Mouse (Mus musculus) ES-E14 (cell line): ENCODE results near the gene Foxp1. TPM values are rescaled to one million over a fixed set of nuclear protein-coding genes. Genes with fewer than 3 reads are reported as not detected.

Source experiments
- DNase-seq: peaks from one replicate; pipeline ENCODE4 v3.0.0-alpha.2; 2013; ENCODE audit warnings: low read depth, low spot score
- H3K27ac ChIP-seq: 2 replicates; pipeline ENCODE4 v1.5.1; 2012; ENCODE audit warnings: low read depth, mild to moderate bottlenecking, low read length, moderate library complexity, mixed read lengths; ENCODE audit not compliant: poor library complexity, insufficient read depth, severe bottlenecking
- H3K36me3 ChIP-seq: 2 replicates; pipeline ENCODE4 v1.6.1; 2012; ENCODE audit warnings: mild to moderate bottlenecking, low read length, moderate library complexity, mixed read lengths; ENCODE audit not compliant: control insufficient read depth, poor library complexity, insufficient read depth, severe bottlenecking
- H3K4me1 ChIP-seq, 2 experiments: fragments of 150-350 bp in 1 of 2; sonication (generic) in 1 of 2; 2 replicates each; pipeline ENCODE4 v1.6.1; 2012; ENCODE audit warnings: low read length in 2 of 2, mild to moderate bottlenecking in 1 of 2, mixed read lengths in 1 of 2; ENCODE audit not compliant: control insufficient read depth in 2 of 2, insufficient read depth in 2 of 2, poor library complexity in 1 of 2
- H3K4me3 ChIP-seq, 2 experiments: fragments of 150-350 bp in 1 of 2; sonication (generic) in 1 of 2; 2 replicates each; pipeline ENCODE4 v1.5.1; 2012; ENCODE audit warnings: low read length in 2 of 2, low read depth in 1 of 2, mild to moderate bottlenecking in 1 of 2, mixed read lengths in 1 of 2; ENCODE audit not compliant: insufficient read depth in 1 of 2, poor library complexity in 1 of 2, severe bottlenecking in 1 of 2
- H3K9ac ChIP-seq: 2 replicates; pipeline ENCODE4 v1.6.1; 2012; ENCODE audit warnings: low read depth, mild to moderate bottlenecking, low read length, mixed read lengths; ENCODE audit not compliant: poor library complexity, insufficient read depth, severe bottlenecking
- H3K9me3 ChIP-seq: fragments of 150-350 bp; sonication (generic); 2 replicates; pipeline ENCODE4 v1.6.1; 2012; ENCODE audit warnings: low read depth, mild to moderate bottlenecking, low read length; ENCODE audit not compliant: control insufficient read depth, insufficient read depth
- CHD2 ChIP-seq: IDR thresholded peaks from 2 replicates; pipeline ENCODE4 v1.6.1; 2014; ENCODE audit warnings: mild to moderate bottlenecking, low read depth, low read length, inconsistent platforms
- HCFC1 ChIP-seq: IDR thresholded peaks from 2 replicates; pipeline ENCODE4 v1.6.1; 2012; ENCODE audit warnings: low read length, inconsistent platforms, borderline replicate concordance; ENCODE audit not compliant: insufficient read depth
- MAFK ChIP-seq: IDR thresholded peaks from 2 replicates; pipeline ENCODE4 v1.6.1; 2014; ENCODE audit warnings: mild to moderate bottlenecking, low read depth, low read length, inconsistent platforms; ENCODE audit not compliant: insufficient read depth
- ZC3H11A ChIP-seq: IDR thresholded peaks from 2 replicates; pipeline ENCODE4 v1.6.1; 2012; ENCODE audit warnings: low read depth, mild to moderate bottlenecking, inconsistent platforms, low read length, borderline replicate concordance
- ZNF384 ChIP-seq: IDR thresholded peaks from 2 replicates; pipeline ENCODE4 v1.6.1; 2012; ENCODE audit warnings: low read depth, low read length, inconsistent platforms
- in situ Hi-C, 2 experiments: fragments of 600-800 bp; cut with MboI; formaldehyde crosslinking; loops; one replicate each; pipeline ENCODE4 v1.15.1; 2025; ENCODE audit warnings: low sequenced_read_pairs in 2 of 2, inconsistent platforms in 1 of 2; ENCODE audit not compliant: unreplicated experiment in 2 of 2
- total RNA-seq: library from RNA; depleted of rRNA; stranded (reverse); fragments of 300-350 nt; gene quantifications from 2 replicates; pipeline ENCODE4 v1.2.3, GENCODE M21; 2012

The Foxp1 gene
- total RNA-seq, 1 experiment: 70.0 TPM

- TF ChIP-seq HCFC1 (no peak), ZNF384 (no peak), MAFK (no peak), ZC3H11A (no peak), CHD2 (no peak)
- Histone ChIP-seq H3K9me3 (no peaks in the 10 kb centered on the region), H3K9ac (peak overlapping the region; percentile 87), H3K27ac (peak overlapping the region; percentile 65), H3K4me1 (peaks cover 9 to 15% of the 10 kb centered on the region in 2 experiments; a peak in 3 of 4 replicates), H3K4me3 (peak overlapping the region; percentile 82 to 86), H3K36me3 (no peaks in the 10 kb centered on the region)
- no peak for DNase-seq
- in situ Hi-C loops: no loop called here
Observed at GRCm38 (mm10) chr6:99027542-99028160, 494.9 kb downstream of the Foxp1 start.

DNA sequence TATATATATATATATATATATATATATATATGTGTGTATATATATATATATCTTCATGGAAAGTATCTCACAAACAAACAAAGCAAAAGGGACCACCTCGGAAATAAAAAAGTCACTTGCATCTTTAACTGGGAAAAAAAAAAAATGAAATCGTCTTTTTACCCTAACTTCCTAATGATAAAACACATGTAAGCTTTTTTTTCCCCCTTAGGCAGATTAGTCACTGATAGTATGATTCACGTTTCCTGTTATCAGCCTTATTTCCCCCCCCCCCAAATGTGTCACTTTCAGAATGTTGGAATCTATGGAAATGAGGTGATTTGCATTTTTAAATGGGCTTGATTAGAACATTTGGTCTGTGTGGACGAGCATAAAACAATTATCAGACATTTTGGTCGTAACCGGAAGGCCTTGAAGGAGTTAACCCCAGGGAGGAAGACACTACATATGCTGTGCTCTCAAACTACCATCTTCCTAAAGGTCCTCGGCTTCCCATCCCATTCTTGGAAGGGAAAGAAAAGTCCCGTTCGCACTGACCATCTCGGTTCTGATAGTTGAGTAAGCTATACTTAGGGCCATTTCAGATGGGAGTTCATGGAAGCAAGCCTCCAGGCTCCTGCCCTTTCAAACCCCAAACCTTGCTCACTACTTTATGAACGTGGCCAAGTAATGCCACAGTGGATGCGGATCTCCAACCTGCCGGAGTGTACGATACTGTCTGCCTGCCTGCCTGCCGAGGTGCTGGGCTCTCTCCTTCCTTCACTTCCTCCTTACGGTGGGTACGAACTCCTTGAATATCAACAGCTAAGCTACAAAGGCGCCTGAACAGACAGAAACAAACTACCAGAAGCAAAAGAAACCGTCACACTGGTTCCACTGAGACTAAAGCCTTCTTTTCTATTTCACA lies 495.6 kb downstream of the Foxp1 start:
- peaks cover 9 to 13% of the 10 kb centered on the region in 2 experiments; a peak in 3 of 4 replicates for H3K4me1 ChIP-seq
- DNase-seq: no peak

GRCm38 (mm10) chr6:99026040-99026439 lies 496.5 kb downstream of the Foxp1 start:
- no peak for DNase-seq
- H3K36me3 ChIP-seq: no peaks in the 10 kb centered on the region
- no peaks in the 10 kb centered on the region for H3K9me3 ChIP-seq
- H3K9ac ChIP-seq: no peak overlapping the region
- H3K4me3 ChIP-seq: no peak overlapping the region
- TF ChIP-seq MAFK (no peak), CHD2 (no peak), ZC3H11A (no peak), HCFC1 (no peak), ZNF384 (no peak)
- H3K27ac ChIP-seq: no peak overlapping the region
- in situ Hi-C loops: no loop called here
- peaks cover 7 to 8% of the 10 kb centered on the region in 2 experiments; a peak in 3 of 4 replicates for H3K4me1 ChIP-seq

More for the DNA sequence above, 495.6 kb downstream of the Foxp1 start:
- Histone ChIP-seq H3K36me3 (no peaks in the 10 kb centered on the region), H3K27ac (no peak overlapping the region; the same call in 1 of the 2 replicates), H3K9me3 (no peaks in the 10 kb centered on the region), H3K4me3 (peak overlapping the region; percentile 82 to 86), H3K9ac (peak overlapping the region; percentile 87)
- in situ Hi-C loops: no loop called here
- TF ChIP-seq CHD2: no peak
- no peak for TF ChIP-seq MAFK
- TF ChIP-seq ZC3H11A: no peak
- TF ChIP-seq ZNF384: no peak

GRCm38 (mm10) chr6:99024588-99024987 lies 497.9 kb downstream of the Foxp1 start:
- Histone ChIP-seq H3K9ac (no peak overlapping the region; the same call in 1 of the 2 replicates), H3K27ac (no peak overlapping the region), H3K4me3 (no peak overlapping the region), H3K4me1 (peaks cover 3% of the 10 kb centered on the region in 2 experiments; a peak in 3 of 4 replicates), H3K9me3 (no peaks in the 10 kb centered on the region), H3K36me3 (no peaks in the 10 kb centered on the region)
- in situ Hi-C loops: no loop called here
- DNase-seq: no peak
- TF ChIP-seq CHD2: no peak
- no peak for TF ChIP-seq HCFC1
- TF ChIP-seq MAFK: no peak
